Mouse (Mus musculus) embryonic facial prominence, embryonic 11.5 days (tissue): ENCODE measurements around the gene Rtn3. TPM values are rescaled to one million over a fixed set of nuclear protein-coding genes. Genes with fewer than 3 reads are reported as not detected.

Source experiments
- ATAC-seq: fragments of 200-750 bp; cut with Nextera tagmentation; replicated peaks from 2 replicates; pipeline ENCODE4 v1.8.0; 2017; ENCODE audit warnings: low read depth; ENCODE audit not compliant: insufficient number of reproducible peaks, low FRiP score, low TSS enrichment
- DNase-seq: peaks from one replicate; pipeline ENCODE4 v3.0.0-alpha.2; 2015; ENCODE audit warnings: low spot score
- H3K27ac ChIP-seq: fragments of 300-500 bp; sonication (generic); replicated peaks from 2 replicates; pipeline ENCODE4 v1.5.1; 2014; ENCODE audit warnings: mild to moderate bottlenecking, low read depth, low read length, control low read depth
- H3K27me3 ChIP-seq: fragments of 300-500 bp; sonication (generic); 2 replicates; pipeline ENCODE4 v1.6.1; 2014; ENCODE audit warnings: mild to moderate bottlenecking, low read length, moderate library complexity, mixed read lengths; ENCODE audit not compliant: control insufficient read depth, insufficient read depth
- H3K36me3 ChIP-seq: fragments of 300-500 bp; sonication (generic); replicated peaks from 2 replicates; pipeline ENCODE4 v1.6.1; 2014; ENCODE audit warnings: low read depth, mild to moderate bottlenecking, low read length, moderate library complexity, mixed read lengths; ENCODE audit not compliant: control insufficient read depth, insufficient read depth
- H3K4me1 ChIP-seq: fragments of 300-500 bp; sonication (generic); 2 replicates; pipeline ENCODE4 v1.6.1; 2014; ENCODE audit warnings: low read length, mixed read lengths; ENCODE audit not compliant: control insufficient read depth, insufficient read depth
- H3K4me2 ChIP-seq: fragments of 300-500 bp; sonication (generic); 2 replicates; pipeline ENCODE4 v1.6.1; 2014; ENCODE audit warnings: low read depth, mild to moderate bottlenecking, control low read depth, low read length, moderate library complexity
- H3K4me3 ChIP-seq: fragments of 300-500 bp; sonication (generic); 2 replicates; pipeline ENCODE4 v1.5.1; 2014; ENCODE audit warnings: low read depth, low read length, control low read depth
- H3K9ac ChIP-seq: fragments of 300-500 bp; sonication (generic); replicated peaks from 2 replicates; pipeline ENCODE4 v1.6.1; 2014; ENCODE audit warnings: mild to moderate bottlenecking, control low read depth, low read length
- H3K9me3 ChIP-seq: fragments of 300-500 bp; sonication (generic); replicated peaks from 2 replicates; pipeline ENCODE4 v1.6.1; 2016; ENCODE audit warnings: mild to moderate bottlenecking, low read length, inconsistent platforms, mixed read lengths; ENCODE audit not compliant: control insufficient read depth
- WGBS: fragments of 180-500 bp; shearing (Covaris S2); extraction: QIAGEN DNeasy Blood & Tissue Kit; methylation state at CpG from one replicate; pipeline ENCODE4 v1.1.7; 2014; 5-methylcytosine and 5-hydroxymethylcytosine counted together
- microRNA-seq: library from miRNA; unstranded; fragments of <30 nt; microRNA quantifications from one replicate; pipeline ENCODE4, GENCODE M21; 2016; ENCODE audit warnings: borderline number of aligned reads
- polyA plus RNA-seq: library from polyadenylated mRNA; unstranded; fragments of >200 nt; fragmentation: Nextera tagmentation; extraction: Ambion mirVana; gene quantifications from 2 replicates; pipeline ENCODE4 v1.2.1, GENCODE M21; 2014

Gene Rtn3
- polyA plus RNA-seq, 1 experiment from 2014 or later, result 156 TPM

DNA sequence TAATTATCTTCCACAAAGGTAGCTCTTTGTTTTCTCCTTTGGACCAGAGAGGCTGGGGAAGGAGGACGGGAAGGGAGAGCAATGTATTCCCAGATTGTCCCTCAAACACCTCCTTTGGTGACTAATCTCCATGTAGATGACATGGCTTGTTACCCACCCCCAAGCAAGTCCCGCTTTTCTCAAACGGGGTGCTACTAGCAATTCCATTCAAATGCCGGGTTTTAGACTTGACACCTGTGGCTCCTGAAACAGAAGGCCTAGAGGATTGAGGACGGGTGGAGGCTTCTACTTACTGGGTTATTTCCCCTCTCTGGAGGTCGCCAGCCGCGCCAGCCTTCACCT lies 101.2 kb downstream of the Rtn3 start:
- ATAC-seq (no peak), DNase-seq (no peak)
- Histone ChIP-seq H3K9me3 (no peaks in the 10 kb centered on the region), H3K27ac (peak overlapping the region; percentile 74), H3K4me1 (no peaks in the 10 kb centered on the region), H3K27me3 (no peaks in the 10 kb centered on the region), H3K36me3 (no peaks in the 10 kb centered on the region), H3K4me3 (peak overlapping the region; percentile 82), H3K9ac (peak overlapping the region; percentile 94), H3K4me2 (peak overlapping the region; percentile 75)
- WGBS, result 2% methylated on average over 8 of the region's 8 CpGs

DNA sequence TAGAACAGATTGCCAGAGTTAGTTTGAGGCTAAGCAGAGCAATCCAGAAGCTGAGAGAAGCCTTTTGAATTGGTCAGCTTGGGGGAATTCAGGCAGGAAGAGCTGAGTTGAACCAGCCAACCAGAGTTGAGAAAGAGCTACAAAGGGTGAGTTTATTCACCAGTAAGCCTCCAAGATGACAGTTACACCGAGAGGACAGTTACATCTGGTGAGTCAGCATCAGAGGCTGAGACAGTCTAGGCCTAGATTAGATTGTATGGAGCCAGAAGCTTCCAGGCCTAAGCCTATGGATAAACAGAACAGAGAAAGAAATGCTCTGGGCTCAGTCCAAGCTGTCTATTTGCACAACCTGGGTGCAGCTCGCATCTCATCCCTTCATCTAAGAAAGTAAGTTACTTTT lies 105.4 kb downstream of the Rtn3 start:
- Histone ChIP-seq H3K4me2 (no peak overlapping the region), H3K9ac (no peak overlapping the region), H3K9me3 (no peaks in the 10 kb centered on the region), H3K4me3 (no peak overlapping the region), H3K27me3 (no peaks in the 10 kb centered on the region), H3K36me3 (peaks cover 10% of the 10 kb centered on the region), H3K27ac (no peak overlapping the region), H3K4me1 (no peaks in the 10 kb centered on the region)
- WGBS, result 78% methylated on average over 2 of the region's 2 CpGs
- ATAC-seq, result no peak
- no peak for DNase-seq

Small RNAs within 50 kb of the gene (microRNA-seq; reads per million reads assigned to microRNA genes)
- gene Mir6991, result 3.3 reads per million

Other genes with a start within 250 kb of the Rtn3 start
- 82.9 and 88.0 TPM in 2 replicates for gene Naa40, start 242.1 kb downstream of the Rtn3 start, polyA plus RNA-seq
- 17.6 and 18.8 TPM in 2 replicates for gene Rcor2, start 216.0 kb downstream of the Rtn3 start, polyA plus RNA-seq
- 32.4 and 39.4 TPM in 2 replicates for gene Mark2, start 141.4 kb downstream of the Rtn3 start, polyA plus RNA-seq
- gene Spindoc, start 100.3 kb downstream of the Rtn3 start, polyA plus RNA-seq, result 22.4 and 24.8 TPM in 2 replicates
- 10.4 and 11.4 TPM in 2 replicates for gene 2700081O15Rik, start 65.7 kb downstream of the Rtn3 start, polyA plus RNA-seq
- gene Atl3, start 10.8 kb upstream of the Rtn3 start, polyA plus RNA-seq, result 9.4 and 11.9 TPM in 2 replicates
- gene Pla2g16, start 74.2 kb upstream of the Rtn3 start, polyA plus RNA-seq, result 7.4 and 8.6 TPM in 2 replicates
- 0.18 TPM in 1 of 2 replicates, not detected in the other for gene Lgals12, start 123.9 kb upstream of the Rtn3 start, polyA plus RNA-seq
- gene Hrasls5, start 129.3 kb upstream of the Rtn3 start, polyA plus RNA-seq, result not detected in 2 replicates
- not detected in 2 replicates for gene Slc22a19, start 228.0 kb upstream of the Rtn3 start, polyA plus RNA-seq